Mouse (Mus musculus) midbrain, embryonic 16.5 days (tissue): Measurements from ENCODE around the gene Zfp385b. TPM values are rescaled to one million over a fixed set of nuclear protein-coding genes. Genes with fewer than 3 reads are reported as not detected.

Experiments
- ATAC-seq: fragments of 200-750 bp; cut with Nextera tagmentation; 2 replicates; pipeline ENCODE4 v1.8.0; 2017; ENCODE audit warnings: moderate TSS enrichment
- H3K27ac ChIP-seq: fragments of 300-500 bp; sonication (generic); 2 replicates; pipeline ENCODE4 v1.5.1; 2014; ENCODE audit warnings: mild to moderate bottlenecking, low read length, mixed read lengths
- H3K27me3 ChIP-seq: fragments of 300-500 bp; sonication (generic); 2 replicates; pipeline ENCODE4 v1.6.1; 2014; ENCODE audit warnings: low read depth, low read length, mixed read lengths; ENCODE audit not compliant: control insufficient read depth, insufficient read depth
- H3K36me3 ChIP-seq: fragments of 300-500 bp; sonication (generic); 2 replicates; pipeline ENCODE4 v1.6.1; 2014; ENCODE audit warnings: mild to moderate bottlenecking, low read length, moderate library complexity, mixed read lengths; ENCODE audit not compliant: control insufficient read depth, insufficient read depth
- H3K4me1 ChIP-seq: fragments of 300-500 bp; sonication (generic); 2 replicates; pipeline ENCODE4 v1.6.1; 2014; ENCODE audit warnings: mild to moderate bottlenecking, low read length, mixed read lengths; ENCODE audit not compliant: control insufficient read depth, insufficient read depth
- H3K4me2 ChIP-seq: fragments of 300-500 bp; sonication (generic); 2 replicates; pipeline ENCODE4 v1.6.1; 2014; ENCODE audit warnings: mild to moderate bottlenecking, low read length, mixed read lengths
- H3K4me3 ChIP-seq: fragments of 300-500 bp; sonication (generic); 2 replicates; pipeline ENCODE4 v1.5.1; 2014; ENCODE audit warnings: low read depth, mild to moderate bottlenecking, low read length, moderate library complexity, mixed read lengths
- H3K9ac ChIP-seq: fragments of 300-500 bp; sonication (generic); 2 replicates; pipeline ENCODE4 v1.6.1; 2014; ENCODE audit warnings: low read depth, low read length, mixed read lengths
- H3K9me3 ChIP-seq: fragments of 300-500 bp; sonication (generic); replicated peaks from 2 replicates; pipeline ENCODE4 v1.6.1; 2014; ENCODE audit warnings: mild to moderate bottlenecking, low read length, mixed read lengths; ENCODE audit not compliant: control insufficient read depth, poor library complexity, severe bottlenecking
- WGBS: fragments of 180-500 bp; shearing (Covaris S2); extraction: QIAGEN DNeasy Blood & Tissue Kit; methylation state at CpG from one replicate; pipeline ENCODE4 v1.1.7; 2014; 5-methylcytosine and 5-hydroxymethylcytosine counted together
- polyA plus RNA-seq: library from polyadenylated mRNA; unstranded; fragments of >200 nt; fragmentation: Nextera tagmentation; extraction: Ambion mirVana; gene quantifications from 2 replicates; pipeline ENCODE4 v1.2.1, GENCODE M21; 2015

Gene Zfp385b
- polyA plus RNA-seq, 1 experiment from 2014 or later = 15.3 TPM

DNA sequence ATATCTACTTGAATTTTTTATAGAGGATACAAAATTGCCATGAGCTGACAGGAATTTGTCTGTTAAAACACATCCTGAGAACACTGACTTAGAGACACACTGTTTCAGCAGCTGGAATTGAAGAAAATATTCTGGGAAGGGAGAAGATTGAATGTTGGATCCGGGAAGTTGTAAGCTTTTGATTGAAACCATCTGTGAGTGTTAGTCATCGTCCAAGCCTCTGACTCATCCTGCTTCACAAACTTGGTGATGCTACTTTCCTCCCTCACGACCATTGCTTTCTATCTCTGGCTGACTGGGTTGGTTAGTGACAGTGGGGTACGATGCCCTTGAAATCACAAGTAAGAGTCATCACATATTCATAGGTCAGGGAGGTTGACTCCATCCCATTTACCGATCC, 157.3 kb downstream of the Zfp385b start:
- Histone ChIP-seq H3K27me3 (no peaks in the 10 kb centered on the region), H3K9me3 (no peaks in the 10 kb centered on the region), H3K9ac (no peak overlapping the region), H3K27ac (no peak overlapping the region), H3K4me3 (no peak overlapping the region), H3K36me3 (no peaks in the 10 kb centered on the region), H3K4me1 (no peaks in the 10 kb centered on the region), H3K4me2 (no peak overlapping the region)
- 93% methylated on average over 5 of the region's 5 CpGs for WGBS
- no peak for ATAC-seq

DNA sequence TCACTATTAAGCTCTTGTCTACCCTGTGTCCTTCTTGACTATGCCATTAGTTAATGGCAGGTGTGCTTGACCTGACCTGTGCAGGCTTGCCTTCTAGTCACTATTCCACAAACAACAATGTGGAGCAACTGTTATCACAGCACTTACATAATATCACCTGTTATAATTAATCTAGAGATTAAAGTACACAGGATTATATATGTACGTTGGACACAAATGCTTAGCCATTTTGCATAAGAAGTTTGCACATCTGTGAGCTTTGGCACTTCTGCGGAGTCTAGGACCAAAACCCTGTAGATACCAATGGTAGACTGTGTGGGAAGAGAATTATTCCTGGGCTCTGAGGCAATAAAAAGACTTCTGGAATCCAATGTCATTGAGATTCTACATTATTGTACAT, 165.8 kb downstream of the Zfp385b start:
- H3K9me3 ChIP-seq = no peaks in the 10 kb centered on the region
- WGBS = 91% methylated on average over 2 of the region's 2 CpGs
- H3K4me2 ChIP-seq = no peak overlapping the region
- no peaks in the 10 kb centered on the region for H3K36me3 ChIP-seq
- no peaks in the 10 kb centered on the region for H3K27me3 ChIP-seq
- ATAC-seq = no peak
- no peaks in the 10 kb centered on the region for H3K4me1 ChIP-seq
- H3K4me3 ChIP-seq = no peak overlapping the region
- H3K27ac ChIP-seq = no peak overlapping the region
- no peak overlapping the region for H3K9ac ChIP-seq

DNA sequence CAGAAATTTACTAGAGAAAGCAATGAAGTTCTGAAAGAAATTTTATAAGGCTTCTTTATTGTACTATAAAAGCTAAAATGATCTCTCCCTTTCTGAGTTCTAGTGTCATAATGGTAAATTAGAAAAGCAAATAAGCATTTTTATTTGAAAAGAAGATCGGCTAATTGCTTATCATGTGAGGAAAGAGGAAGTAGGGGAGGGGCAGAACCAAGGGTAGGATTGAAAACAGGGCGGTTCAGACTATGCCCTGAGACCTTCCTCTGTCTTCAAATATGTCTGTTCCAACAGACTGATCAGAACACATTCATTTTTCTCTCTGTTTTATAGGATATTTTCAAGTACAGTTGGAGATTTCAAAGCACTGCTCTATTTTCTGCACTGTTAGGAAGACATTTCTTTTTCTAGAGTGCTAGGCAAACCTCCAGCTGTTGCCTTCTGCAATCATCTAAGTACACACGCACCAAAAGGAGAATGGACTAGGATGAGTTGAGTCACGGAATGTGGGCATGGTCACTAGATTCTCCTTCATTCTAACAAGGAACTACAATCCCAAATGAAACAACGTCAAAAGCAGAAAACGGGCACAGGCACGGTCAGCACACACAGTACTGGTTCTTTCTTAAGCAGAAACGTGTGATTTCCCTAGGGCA, 177.8 kb downstream of the Zfp385b start:
- WGBS = 92% methylated on average over 8 of the region's 8 CpGs
- Histone ChIP-seq H3K27ac (no peak overlapping the region), H3K4me3 (no peak overlapping the region), H3K4me1 (no peaks in the 10 kb centered on the region), H3K4me2 (no peak overlapping the region), H3K9me3 (no peaks in the 10 kb centered on the region), H3K36me3 (no peaks in the 10 kb centered on the region), H3K27me3 (no peaks in the 10 kb centered on the region), H3K9ac (no peak overlapping the region)
- no peak for ATAC-seq

DNA sequence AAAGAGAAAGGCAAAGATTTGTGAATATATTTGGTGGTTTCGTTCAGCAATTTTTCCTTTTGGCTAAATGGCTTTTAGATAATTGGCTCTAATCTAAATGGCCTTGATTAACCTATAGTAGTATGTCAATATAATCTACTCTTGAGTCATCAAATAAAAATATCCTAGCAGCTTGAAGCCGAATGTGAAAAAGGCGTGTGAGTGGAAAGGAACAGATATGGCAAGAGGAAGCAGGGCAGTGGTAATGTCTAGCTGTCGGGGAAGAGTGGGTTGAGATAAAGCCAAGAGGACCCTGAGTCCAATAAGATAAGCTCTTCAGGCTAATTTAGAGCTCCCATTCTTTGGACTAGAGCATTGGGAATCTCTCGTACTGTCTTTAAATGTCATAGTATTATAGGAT, 179.4 kb downstream of the Zfp385b start:
- 87% methylated on average over 5 of the region's 5 CpGs for WGBS
- Histone ChIP-seq H3K4me1 (no peaks in the 10 kb centered on the region), H3K27me3 (no peaks in the 10 kb centered on the region), H3K4me2 (no peak overlapping the region), H3K9me3 (no peaks in the 10 kb centered on the region), H3K4me3 (no peak overlapping the region), H3K27ac (no peak overlapping the region), H3K36me3 (no peaks in the 10 kb centered on the region), H3K9ac (no peak overlapping the region)
- ATAC-seq = no peak

DNA sequence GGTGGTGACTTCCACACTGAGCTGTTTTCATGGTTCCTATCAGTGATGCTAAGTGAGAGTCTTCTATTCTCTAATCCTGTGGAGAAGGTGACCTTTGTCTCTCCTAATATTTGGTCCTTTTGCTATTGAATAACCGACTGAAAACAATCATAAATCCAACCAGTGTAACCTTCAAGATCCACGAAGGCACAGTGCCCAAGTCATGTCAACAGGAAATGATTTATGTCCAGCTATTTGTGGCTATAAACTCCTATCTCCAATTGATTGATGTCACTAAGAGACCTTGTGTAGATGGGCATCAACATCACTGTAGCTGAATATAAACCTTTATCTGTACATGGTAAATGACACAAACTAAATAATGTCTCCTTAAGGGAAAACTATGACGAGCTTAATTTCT, 187.8 kb downstream of the Zfp385b start:
- no peak overlapping the region for H3K9ac ChIP-seq
- 83% methylated on average over 3 of the region's 3 CpGs for WGBS
- H3K27ac ChIP-seq = no peak overlapping the region
- H3K4me1 ChIP-seq = no peaks in the 10 kb centered on the region
- H3K9me3 ChIP-seq = no peaks in the 10 kb centered on the region
- ATAC-seq = no peak
- no peaks in the 10 kb centered on the region for H3K36me3 ChIP-seq
- no peak overlapping the region for H3K4me2 ChIP-seq
- H3K27me3 ChIP-seq = no peaks in the 10 kb centered on the region
- H3K4me3 ChIP-seq = no peak overlapping the region

DNA sequence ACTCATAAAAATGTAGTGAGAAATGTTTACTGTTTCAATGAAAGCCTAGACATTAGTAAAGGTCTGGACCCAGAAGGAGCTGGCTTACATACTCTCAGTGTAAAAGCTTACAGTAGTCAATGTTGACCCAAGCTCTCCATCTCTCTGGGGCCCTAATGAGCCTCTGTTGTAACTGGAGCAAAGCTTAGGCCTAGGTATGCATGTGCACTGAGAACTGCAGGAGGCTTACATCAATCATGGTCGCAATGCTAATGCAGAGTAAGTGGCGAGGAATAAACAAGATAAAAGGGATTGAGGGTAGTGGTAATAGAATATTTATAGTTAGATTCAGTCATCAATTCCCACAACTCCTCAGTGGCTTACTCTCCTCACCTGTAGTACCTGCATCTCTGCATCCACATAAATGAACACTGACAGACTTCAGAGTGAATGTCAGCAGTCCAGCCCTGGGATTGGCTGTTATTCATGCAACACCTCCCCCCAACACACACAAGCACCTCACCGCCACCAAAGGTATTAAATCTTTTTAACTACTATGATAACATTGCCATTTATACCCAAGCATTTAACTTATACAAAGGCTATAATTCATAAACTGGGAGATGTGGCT, 191.7 kb downstream of the Zfp385b start:
- WGBS = 66% methylated on average over 3 of the region's 3 CpGs
- Histone ChIP-seq H3K36me3 (no peaks in the 10 kb centered on the region), H3K27ac (no peak overlapping the region), H3K4me3 (no peak overlapping the region), H3K9me3 (no peaks in the 10 kb centered on the region), H3K27me3 (no peaks in the 10 kb centered on the region), H3K4me1 (no peaks in the 10 kb centered on the region), H3K4me2 (no peak overlapping the region), H3K9ac (no peak overlapping the region)
- no peak for ATAC-seq

DNA sequence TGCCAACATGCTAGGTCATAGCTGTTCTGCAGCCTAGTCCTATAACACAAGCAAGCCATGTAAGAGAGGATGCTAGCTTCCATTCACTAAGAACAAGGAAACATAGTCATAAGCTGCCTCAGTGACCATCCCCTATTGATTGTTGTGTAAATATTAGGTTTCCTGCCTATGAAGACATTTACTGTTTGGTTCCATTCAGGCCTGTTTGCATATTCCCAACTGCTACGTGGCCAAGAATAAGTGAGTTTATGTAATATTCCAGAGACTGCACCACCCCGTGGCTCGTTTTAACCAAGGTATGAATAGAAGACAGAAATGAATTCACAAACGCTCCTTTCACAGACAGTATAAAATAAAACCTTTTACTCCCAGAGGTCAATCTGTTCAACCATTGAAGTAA, 200.8 kb downstream of the Zfp385b start:
- no peaks in the 10 kb centered on the region for H3K4me1 ChIP-seq
- no peaks in the 10 kb centered on the region for H3K36me3 ChIP-seq
- no peak overlapping the region for H3K9ac ChIP-seq
- WGBS = 94% methylated on average over 4 of the region's 4 CpGs
- no peaks in the 10 kb centered on the region; the same call in 1 of the 2 replicates for H3K9me3 ChIP-seq
- H3K4me2 ChIP-seq = no peak overlapping the region
- ATAC-seq = no peak
- no peak overlapping the region for H3K4me3 ChIP-seq
- no peaks in the 10 kb centered on the region for H3K27me3 ChIP-seq
- no peak overlapping the region for H3K27ac ChIP-seq

DNA sequence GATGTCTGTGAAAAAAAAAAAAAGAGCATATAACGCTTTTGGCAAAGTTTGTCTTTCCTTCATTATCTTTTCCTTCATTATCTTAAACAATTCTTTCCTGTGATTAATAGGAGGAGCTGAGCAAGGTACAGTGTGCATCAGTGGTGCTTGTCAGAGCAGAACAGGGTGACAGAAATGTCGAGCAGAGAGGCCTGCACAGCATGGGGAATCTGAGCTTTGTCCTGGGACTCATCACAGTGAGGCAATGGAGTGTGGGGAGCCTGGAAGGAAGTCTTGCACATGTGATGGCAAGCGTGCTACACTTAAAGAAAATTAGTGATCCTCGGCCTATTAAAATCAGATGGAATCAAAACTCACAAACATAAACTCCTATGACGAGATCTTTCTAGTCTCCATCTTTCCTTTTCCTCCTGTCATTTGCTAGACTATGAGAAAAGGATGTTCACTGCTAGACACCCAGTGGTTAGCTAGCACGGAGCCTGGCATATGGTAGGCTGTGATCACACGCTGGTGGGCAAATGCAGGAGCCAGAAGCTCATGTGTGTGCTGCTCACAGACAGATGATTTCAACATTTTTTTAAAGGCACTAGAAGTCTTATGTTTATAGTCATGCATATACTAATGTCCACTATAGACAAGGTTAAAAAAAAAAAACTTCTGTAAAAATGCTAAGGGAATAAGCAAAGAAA, 209.0 kb downstream of the Zfp385b start:
- Histone ChIP-seq H3K4me2 (no peak overlapping the region), H3K4me1 (no peaks in the 10 kb centered on the region), H3K4me3 (no peak overlapping the region), H3K36me3 (no peaks in the 10 kb centered on the region), H3K9ac (no peak overlapping the region), H3K27ac (no peak overlapping the region), H3K9me3 (no peaks in the 10 kb centered on the region), H3K27me3 (no peaks in the 10 kb centered on the region)
- WGBS = 81% methylated on average over 7 of the region's 7 CpGs
- ATAC-seq = no peak

DNA sequence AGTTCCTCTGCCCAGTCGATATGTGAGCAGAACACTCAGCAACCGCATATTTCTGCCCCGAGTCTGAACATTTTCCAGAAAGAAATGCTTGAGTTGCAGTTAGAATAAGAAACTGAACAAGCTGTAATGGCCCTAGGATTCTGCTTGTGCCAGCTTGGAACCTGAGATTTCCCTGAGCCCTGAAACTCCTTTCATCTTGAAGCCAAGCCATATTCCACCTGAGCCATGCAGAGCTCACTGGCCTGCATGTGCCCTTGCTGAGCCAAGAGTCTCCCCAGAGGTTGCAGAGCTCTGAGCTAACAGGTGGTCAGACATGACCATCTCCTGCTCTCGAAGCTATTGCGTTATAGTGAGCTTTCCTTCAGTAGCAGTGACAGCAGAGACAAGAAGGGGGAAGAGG, 210.0 kb downstream of the Zfp385b start:
- Histone ChIP-seq H3K36me3 (no peaks in the 10 kb centered on the region), H3K27me3 (no peaks in the 10 kb centered on the region), H3K9me3 (no peaks in the 10 kb centered on the region), H3K4me1 (no peaks in the 10 kb centered on the region), H3K9ac (no peak overlapping the region), H3K27ac (no peak overlapping the region), H3K4me3 (no peak overlapping the region), H3K4me2 (no peak overlapping the region)
- WGBS = 72% methylated on average over 5 of the region's 5 CpGs
- no peak for ATAC-seq
